Comparison of ENCODE assay signal across 9 mouse cellular contexts in genomic region chr15:77445668-77446067, GRCm38 (mm10). TPM values are rescaled to one million over a fixed set of nuclear protein-coding genes. Genes with fewer than 3 reads are reported as not detected.
"Had no signal": no experiment of that assay in that cellular context is flagged by ENCODE, and none has a peak within 500 bp of the region (broad histone marks: within the 10 kb centered on the region; RNA-seq: fewer than 3 reads in every experiment).

No protein-coding gene starts in this region.

RNA-seq across cellular contexts. Expression of gene Apol7b, which starts 1.6 kb away (rescaled TPM):
- polyA plus RNA-seq: neural tube, embryonic 13.5 days; neural tube, embryonic 14.5 days; neural tube, embryonic 15.5 days; stomach, embryonic 14.5 days; stomach, postnatal 0 days had no signal

RNA-seq across cellular contexts. Expression of gene Apol10a, which starts 31.2 kb away (rescaled TPM):
- polyA plus RNA-seq: neural tube, embryonic 13.5 days; neural tube, embryonic 14.5 days; neural tube, embryonic 15.5 days; stomach, embryonic 14.5 days; stomach, embryonic 16.5 days; stomach, postnatal 0 days; thymus, adult 2 months; urinary bladder, adult 2 months had no signal

RNA-seq across cellular contexts. Expression of gene Apol9a, which starts 34.7 kb away (rescaled TPM):
- polyA plus RNA-seq: stomach, embryonic 14.5 days; stomach, embryonic 16.5 days had no signal

RNA-seq across cellular contexts. Expression of gene Apol7a, which starts 46.8 kb away (rescaled TPM):
- polyA plus RNA-seq: neural tube, embryonic 14.5 days; neural tube, embryonic 15.5 days; thymus, postnatal 0 days had no signal
